Mouse (Mus musculus) urinary bladder, postnatal 14 days (tissue): ENCODE data around the gene Dusp6.

Experiments used
- DNase-seq: peaks from one replicate; pipeline ENCODE4 v3.0.0; 2021; ENCODE audit warnings: low spot score

The Dusp6 gene

GRCm38 (mm10) chr10:99274640-99275039, 11.6 kb downstream of the Dusp6 start:
- no peak for DNase-seq

- DNase-seq = no peak
Observed at GRCm38 (mm10) chr10:99279067-99279880, 16.2 kb downstream of the Dusp6 start.

- no peak for DNase-seq
Observed at GRCm38 (mm10) chr10:99283981-99284385, 21.0 kb downstream of the Dusp6 start.

- no peak for DNase-seq
Observed at GRCm38 (mm10) chr10:99284918-99285317, 21.9 kb downstream of the Dusp6 start.

- DNase-seq = no peak
Observed at GRCm38 (mm10) chr10:99285759-99286158, 22.7 kb downstream of the Dusp6 start.

GRCm38 (mm10) chr10:99286213-99286612, 23.2 kb downstream of the Dusp6 start:
- peak; percentile 33 for DNase-seq

- no peak for DNase-seq
Observed at GRCm38 (mm10) chr10:99286787-99287186, 23.8 kb downstream of the Dusp6 start.

GRCm38 (mm10) chr10:99287206-99287605, 24.2 kb downstream of the Dusp6 start:
- DNase-seq = no peak

GRCm38 (mm10) chr10:99289176-99289575, 26.1 kb downstream of the Dusp6 start:
- DNase-seq = no peak

- no peak for DNase-seq
Observed at GRCm38 (mm10) chr10:99293111-99293640, 30.1 kb downstream of the Dusp6 start.

- no peak for DNase-seq
Observed at GRCm38 (mm10) chr10:99297721-99298120, 34.7 kb downstream of the Dusp6 start.

GRCm38 (mm10) chr10:99298328-99299295, 35.6 kb downstream of the Dusp6 start:
- DNase-seq = peak; percentile 52

- no peak for DNase-seq
Observed at GRCm38 (mm10) chr10:99299303-99299702, 36.3 kb downstream of the Dusp6 start.

GRCm38 (mm10) chr10:99302051-99302450, 39.0 kb downstream of the Dusp6 start:
- no peak for DNase-seq

GRCm38 (mm10) chr10:99308837-99309236, 45.8 kb downstream of the Dusp6 start:
- DNase-seq = no peak

GRCm38 (mm10) chr10:99309617-99310016, 46.6 kb downstream of the Dusp6 start:
- DNase-seq = no peak

- no peak for DNase-seq
Observed at GRCm38 (mm10) chr10:99310204-99310603, 47.2 kb downstream of the Dusp6 start.

GRCm38 (mm10) chr10:99311956-99312355, 48.9 kb downstream of the Dusp6 start:
- DNase-seq = no peak

- no peak for DNase-seq
Observed at GRCm38 (mm10) chr10:99314366-99314765, 51.3 kb downstream of the Dusp6 start.

- no peak for DNase-seq
Observed at GRCm38 (mm10) chr10:99317057-99317456, 54.0 kb downstream of the Dusp6 start.
